Mouse (Mus musculus): ENCODE data around the gene Slc23a2.

DNA sequence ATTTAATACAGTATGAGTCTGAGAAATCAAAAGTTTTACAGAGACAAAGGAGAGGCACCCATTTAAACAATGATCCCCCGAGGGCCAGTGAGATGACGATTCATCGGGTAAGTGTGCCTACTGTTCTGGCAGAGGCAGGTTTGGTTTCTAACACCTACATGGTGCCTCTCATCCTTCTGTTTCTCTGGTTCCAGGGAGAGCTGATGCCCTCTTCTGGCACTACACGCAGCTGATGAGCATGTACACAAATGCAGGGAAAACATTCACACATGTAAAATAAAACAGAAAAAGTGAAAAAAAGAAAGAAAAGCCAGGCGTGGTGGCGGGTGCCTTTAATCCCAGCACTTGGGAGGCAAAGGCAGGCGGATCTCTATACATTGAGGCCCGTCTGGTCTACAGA lies 85.0 kb downstream of the Slc23a2 start:
- TF ChIP-seq CTCF (conservative IDR thresholded peaks at IDR 0.05; ENCODE audit: low read length) = no peak
- TF ChIP-seq POU5F1 (IDR thresholded peaks at IDR 0.05; ENCODE audit: borderline replicate concordance, low read length) = no peak
- no peak for TF ChIP-seq NANOG (IDR thresholded peaks at IDR 0.05; ENCODE audit: borderline replicate concordance, low read length)

All from E14TG2a.4 (cell line).